Mouse (Mus musculus) heart, postnatal 4 days (tissue): ENCODE measurements around the gene Poldip2. TPM values are rescaled to one million over a fixed set of nuclear protein-coding genes. Genes with fewer than 3 reads are reported as not detected.
"Not testable (repeated sequence)": the region's sequence is repeated elsewhere in the genome, so short reads cannot be mapped to it uniquely, and the experiment has no call there.

ENCODE experiments used
- DNase-seq: peaks from one replicate; pipeline ENCODE4 v3.0.0; 2021
- total RNA-seq, 2 experiments: library from RNA; stranded (reverse); gene quantifications; 2 replicates each; pipeline ENCODE4 v1.2.3; 2021

Gene Poldip2
- total RNA-seq, 2 experiments from 2014 or later = 148 to 152 TPM

GRCm38 (mm10) chr11:78501529-78501928 lies 10.5 kb upstream of the Poldip2 start:
- DNase-seq = no peak

- DNase-seq = no peak
These were observed 8.9 kb upstream of the Poldip2 start, which contains the start of gene Sebox for GRCm38 (mm10) chr11:78502909-78503650. Sebox (plus strand) TSS chr11:78503447.

GRCm38 (mm10) chr11:78505430-78505829 lies 6.6 kb upstream of the Poldip2 start:
- no peak for DNase-seq

- DNase-seq = no peak
These were observed 2.8 kb upstream of the Poldip2 start for GRCm38 (mm10) chr11:78509148-78509547.

GRCm38 (mm10) chr11:78513106-78513790 lies 1.3 kb downstream of the Poldip2 start:
- DNase-seq = no peak

- DNase-seq = no peak
These were observed 3.7 kb downstream of the Poldip2 start for GRCm38 (mm10) chr11:78515549-78516325.

- no peak for DNase-seq
These were observed 6.9 kb downstream of the Poldip2 start for GRCm38 (mm10) chr11:78518931-78519330.

GRCm38 (mm10) chr11:78521880-78522279 lies 9.9 kb downstream of the Poldip2 start:
- DNase-seq = no peak

- DNase-seq = no peak
These were observed 10.5 kb downstream of the Poldip2 start for GRCm38 (mm10) chr11:78522481-78522997.

GRCm38 (mm10) chr11:78523241-78523955 lies 11.4 kb downstream of the Poldip2 start:
- DNase-seq = no peak

- DNase-seq = no peak
These were observed 12.8 kb downstream of the Poldip2 start for GRCm38 (mm10) chr11:78524838-78525237.

- no peak for DNase-seq
These were observed 16.7 kb downstream of the Poldip2 start for GRCm38 (mm10) chr11:78528714-78529113.

- DNase-seq = no peak
These were observed 18.0 kb downstream of the Poldip2 start for GRCm38 (mm10) chr11:78530001-78530400.

- DNase-seq = peak; percentile 73
These were observed 19.1 kb downstream of the Poldip2 start for GRCm38 (mm10) chr11:78531046-78531445.

- not testable (repeated sequence) for DNase-seq
These were observed 19.5 kb downstream of the Poldip2 start for GRCm38 (mm10) chr11:78531515-78531914.

- DNase-seq = no peak
These were observed 22.5 kb downstream of the Poldip2 start for GRCm38 (mm10) chr11:78534516-78534915.

GRCm38 (mm10) chr11:78535376-78536079 lies 23.5 kb downstream of the Poldip2 start:
- DNase-seq = peak; percentile 53

GRCm38 (mm10) chr11:78536080-78536689 lies 24.2 kb downstream of the Poldip2 start, which contains the start of the genes Tnfaip1 and Ift20:
Tnfaip1 (minus strand) TSS chr11:78536332.
Ift20 (plus strand) TSS chr11:78536361.
- peak; percentile 97 for DNase-seq

- no peak for DNase-seq
These were observed 24.7 kb downstream of the Poldip2 start for GRCm38 (mm10) chr11:78536690-78537084.

GRCm38 (mm10) chr11:78540358-78540757 lies 28.4 kb downstream of the Poldip2 start:
- DNase-seq = no peak
